Mouse (Mus musculus) heart, embryonic 14.5 days (tissue): ENCODE data around the gene Treml2. TPM values are rescaled to one million over a fixed set of nuclear protein-coding genes. Genes with fewer than 3 reads are reported as not detected.

Source experiments
- ATAC-seq: fragments of 200-750 bp; cut with Nextera tagmentation; 2 replicates; pipeline ENCODE4 v1.8.0; 2017; ENCODE audit warnings: low read depth, moderate TSS enrichment; ENCODE audit not compliant: insufficient number of reproducible peaks, insufficient read depth, low FRiP score
- H3K27ac ChIP-seq, 2 experiments: fragments of 200-500 bp in 1 of 2; fragments of 300-500 bp in 1 of 2; sonication (generic) in 1 of 2; replicated peaks in 1 of 2; 2 replicates each; pipeline ENCODE4 v1.5.1; 2012 to 2014; ENCODE audit warnings: low read depth in 2 of 2, low read length in 2 of 2, control low read depth in 1 of 2, mild to moderate bottlenecking in 1 of 2, mixed read lengths in 1 of 2; ENCODE audit not compliant: control insufficient read depth in 1 of 2, insufficient read depth in 1 of 2
- H3K27me3 ChIP-seq: fragments of 300-500 bp; sonication (generic); 2 replicates; pipeline ENCODE4 v1.6.1; 2014; ENCODE audit warnings: mild to moderate bottlenecking, low read length, control low read depth; ENCODE audit not compliant: control insufficient read depth, insufficient read depth
- H3K36me3 ChIP-seq: fragments of 300-500 bp; sonication (generic); 2 replicates; pipeline ENCODE4 v1.6.1; 2014; ENCODE audit warnings: mild to moderate bottlenecking, control low read depth, low read length, mixed read lengths; ENCODE audit not compliant: control insufficient read depth, insufficient read depth
- H3K4me1 ChIP-seq, 2 experiments: fragments of 200-500 bp in 1 of 2; fragments of 300-500 bp in 1 of 2; sonication (generic) in 1 of 2; 2 replicates each; pipeline ENCODE4 v1.6.1; 2012 to 2014; ENCODE audit warnings: low read length in 2 of 2, control low read depth in 1 of 2, mixed read lengths in 1 of 2; ENCODE audit not compliant: control insufficient read depth in 2 of 2, insufficient read depth in 2 of 2
- H3K4me2 ChIP-seq: fragments of 300-500 bp; sonication (generic); 2 replicates; pipeline ENCODE4 v1.6.1; 2014; ENCODE audit warnings: mild to moderate bottlenecking, low read length
- H3K4me3 ChIP-seq, 2 experiments: fragments of 200-500 bp in 1 of 2; fragments of 300-500 bp in 1 of 2; sonication (generic) in 1 of 2; 2 replicates each; pipeline ENCODE4 v1.5.1; 2012 to 2014; ENCODE audit warnings: low read length in 2 of 2, mild to moderate bottlenecking in 2 of 2, control low read depth in 1 of 2, low read depth in 1 of 2, moderate library complexity in 1 of 2; ENCODE audit not compliant: control insufficient read depth in 1 of 2, insufficient read depth in 1 of 2
- H3K9ac ChIP-seq: fragments of 300-500 bp; sonication (generic); 2 replicates; pipeline ENCODE4 v1.6.1; 2014; ENCODE audit warnings: mild to moderate bottlenecking, low read length
- H3K9me3 ChIP-seq: fragments of 300-500 bp; sonication (generic); 2 replicates; pipeline ENCODE4 v1.6.1; 2016; ENCODE audit warnings: low read length, control low read depth; ENCODE audit not compliant: control insufficient read depth
- WGBS: fragments of 180-500 bp; shearing (Covaris S2); extraction: QIAGEN DNeasy Blood & Tissue Kit; methylation state at CpG from one replicate; pipeline ENCODE4 v1.1.7; 2014; 5-methylcytosine and 5-hydroxymethylcytosine counted together
- polyA plus RNA-seq: library from polyadenylated mRNA; unstranded; fragments of >200 nt; fragmentation: Nextera tagmentation; extraction: Ambion mirVana; gene quantifications from 2 replicates; pipeline ENCODE4 v1.2.1, GENCODE M21; 2014

Gene Treml2
- polyA plus RNA-seq, 1 experiment from 2014 or later = 0.11 TPM

- Histone ChIP-seq H3K27me3 (no peaks in the 10 kb centered on the region), H3K9me3 (no peaks in the 10 kb centered on the region), H3K4me3 (no peak overlapping the region), H3K4me1 (no peaks in the 10 kb centered on the region), H3K36me3 (no peaks in the 10 kb centered on the region), H3K27ac (no peak overlapping the region), H3K4me2 (no peak overlapping the region), H3K9ac (no peak overlapping the region)
- 46% methylated on average over 2 of the region's 2 CpGs for WGBS
- ATAC-seq = no peak
Observed at GRCm38 (mm10) chr17:48266610-48267304, 32.5 kb upstream of the Treml2 start.

- Histone ChIP-seq H3K27me3 (no peaks in the 10 kb centered on the region), H3K36me3 (no peaks in the 10 kb centered on the region), H3K9me3 (no peaks in the 10 kb centered on the region), H3K27ac (no peak overlapping the region), H3K4me3 (no peak overlapping the region), H3K4me2 (no peak overlapping the region), H3K4me1 (no peaks in the 10 kb centered on the region), H3K9ac (no peak overlapping the region)
- 88% methylated on average over 1 of the region's 1 CpGs for WGBS
- no peak for ATAC-seq
Observed at GRCm38 (mm10) chr17:48267591-48267990, 31.7 kb upstream of the Treml2 start.

- H3K36me3 ChIP-seq = no peaks in the 10 kb centered on the region
- H3K4me1 ChIP-seq = no peaks in the 10 kb centered on the region
- no peak overlapping the region for H3K27ac ChIP-seq
- no peak overlapping the region for H3K4me2 ChIP-seq
- no peak for ATAC-seq
- H3K4me3 ChIP-seq = no peak overlapping the region
- no peaks in the 10 kb centered on the region for H3K27me3 ChIP-seq
- H3K9me3 ChIP-seq = no peaks in the 10 kb centered on the region
- H3K9ac ChIP-seq = no peak overlapping the region
Observed at GRCm38 (mm10) chr17:48268276-48268675, 31.0 kb upstream of the Treml2 start.

- Histone ChIP-seq H3K27ac (no peak overlapping the region), H3K4me2 (no peak overlapping the region)
- 63% methylated on average over 4 of the region's 4 CpGs for WGBS
Observed at GRCm38 (mm10) chr17:48269833-48270232, 29.5 kb upstream of the Treml2 start.

GRCm38 (mm10) chr17:48272158-48272557 is 27.1 kb upstream of the Treml2 start:
- Histone ChIP-seq H3K9ac (no peak overlapping the region), H3K4me1 (no peaks in the 10 kb centered on the region), H3K27ac (no peak overlapping the region), H3K9me3 (no peaks in the 10 kb centered on the region), H3K4me2 (no peak overlapping the region), H3K36me3 (no peaks in the 10 kb centered on the region), H3K27me3 (no peaks in the 10 kb centered on the region), H3K4me3 (no peak overlapping the region)
- ATAC-seq = no peak
- WGBS = 43% methylated on average over 5 of the region's 5 CpGs

More at GRCm38 (mm10) chr17:48269833-48270232, 29.5 kb upstream of the Treml2 start:
- Histone ChIP-seq H3K4me1 (no peaks in the 10 kb centered on the region), H3K4me3 (no peak overlapping the region), H3K9me3 (no peaks in the 10 kb centered on the region), H3K27me3 (no peaks in the 10 kb centered on the region), H3K9ac (no peak overlapping the region), H3K36me3 (no peaks in the 10 kb centered on the region)
- ATAC-seq = no peak

GRCm38 (mm10) chr17:48272598-48272997 is 26.7 kb upstream of the Treml2 start:
- Histone ChIP-seq H3K36me3 (no peaks in the 10 kb centered on the region), H3K4me2 (no peak overlapping the region), H3K9me3 (no peaks in the 10 kb centered on the region), H3K27me3 (no peaks in the 10 kb centered on the region), H3K27ac (no peak overlapping the region), H3K4me1 (no peaks in the 10 kb centered on the region), H3K4me3 (no peak overlapping the region), H3K9ac (no peak overlapping the region)
- 76% methylated on average over 4 of the region's 4 CpGs for WGBS
- ATAC-seq = no peak

- no peaks in the 10 kb centered on the region for H3K9me3 ChIP-seq
- H3K4me2 ChIP-seq = no peak overlapping the region
- ATAC-seq = no peak
- no peaks in the 10 kb centered on the region for H3K27me3 ChIP-seq
- H3K4me1 ChIP-seq = no peaks in the 10 kb centered on the region
- WGBS = 72% methylated on average over 4 of the region's 4 CpGs
- H3K27ac ChIP-seq = no peak overlapping the region
- H3K9ac ChIP-seq = no peak overlapping the region
- no peaks in the 10 kb centered on the region for H3K36me3 ChIP-seq
- H3K4me3 ChIP-seq = no peak overlapping the region
Observed at GRCm38 (mm10) chr17:48274098-48274497, 25.2 kb upstream of the Treml2 start.

- 25% methylated on average over 6 of the region's 6 CpGs for WGBS
- Histone ChIP-seq H3K4me3 (no peak overlapping the region), H3K27ac (no peak overlapping the region), H3K9me3 (no peaks in the 10 kb centered on the region), H3K9ac (no peak overlapping the region), H3K4me2 (no peak overlapping the region), H3K27me3 (no peaks in the 10 kb centered on the region), H3K36me3 (no peaks in the 10 kb centered on the region), H3K4me1 (no peaks in the 10 kb centered on the region)
- no peak for ATAC-seq
Observed at GRCm38 (mm10) chr17:48274885-48275284, 24.4 kb upstream of the Treml2 start.
